Mouse (Mus musculus) lung, postnatal 0 days (tissue): ENCODE results near the gene Gm10309.

Experiments
- CTCF ChIP-seq: IDR thresholded peaks from 2 replicates; pipeline ENCODE4 v1.5.1; 2016; ENCODE audit warnings: antibody characterized with exemption, mild to moderate bottlenecking
- EP300 ChIP-seq: IDR thresholded peaks from 2 replicates; pipeline ENCODE4 v1.6.1; 2016; ENCODE audit warnings: antibody characterized with exemption, mild to moderate bottlenecking, control low read depth

DNA sequence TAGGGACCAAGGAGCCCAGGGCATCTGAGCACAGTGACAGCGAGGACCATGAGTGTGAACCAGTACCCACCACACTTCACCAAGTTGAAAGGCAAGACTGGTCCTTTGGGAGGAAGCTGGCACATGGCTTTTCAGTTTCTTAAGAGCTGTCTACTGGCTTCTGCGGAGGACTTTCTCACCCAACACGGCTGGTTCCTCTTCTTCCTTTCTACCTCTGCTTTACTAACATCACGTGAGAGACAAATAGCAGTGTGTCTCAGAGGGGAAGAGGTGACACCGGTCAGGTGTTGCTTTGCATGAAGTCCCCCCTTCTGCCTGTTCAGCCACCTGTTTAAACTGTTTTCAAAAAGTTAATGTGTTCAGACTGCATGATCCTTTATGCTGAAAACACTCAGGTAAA lies 22.3 kb upstream of the Gm10309 start:
- no peak for TF ChIP-seq CTCF
- no peak for TF ChIP-seq EP300
